Mouse (Mus musculus) frontal cortex, postnatal 25 days (tissue): ENCODE measurements at regions not wholly inside any gene's neighbourhood (a gene's known extent, or its start where the extent isn't known, plus 50 kb on each side); places are given as distances from the start of the nearest gene placed in this dataset.

Experiments
- DNase-seq, 2 experiments: peaks; one replicate each; pipeline ENCODE4 v3.0.0; 2022; ENCODE audit warnings: low spot score in 2 of 2

DNA sequence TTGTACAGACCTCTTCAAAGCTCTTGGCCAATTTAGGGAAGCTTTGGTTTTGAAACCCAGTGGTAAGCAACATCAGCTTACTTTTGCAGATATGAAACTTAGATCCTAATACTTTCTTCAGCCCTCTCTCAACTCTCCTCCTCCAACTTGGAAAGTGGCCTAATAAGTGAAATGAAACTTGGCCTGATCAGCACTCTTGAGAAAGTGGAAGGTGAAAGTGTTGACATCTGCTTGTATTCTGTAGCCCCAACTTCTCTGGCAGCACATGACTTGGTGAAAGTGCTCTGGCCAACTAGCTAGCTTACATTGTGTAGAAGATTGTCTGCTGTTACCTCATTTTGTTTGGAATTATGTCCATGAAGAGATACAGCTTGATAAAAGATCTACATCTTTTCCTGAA is 61.1 kb upstream of the Prdm1 start:
- no peak for DNase-seq

DNA sequence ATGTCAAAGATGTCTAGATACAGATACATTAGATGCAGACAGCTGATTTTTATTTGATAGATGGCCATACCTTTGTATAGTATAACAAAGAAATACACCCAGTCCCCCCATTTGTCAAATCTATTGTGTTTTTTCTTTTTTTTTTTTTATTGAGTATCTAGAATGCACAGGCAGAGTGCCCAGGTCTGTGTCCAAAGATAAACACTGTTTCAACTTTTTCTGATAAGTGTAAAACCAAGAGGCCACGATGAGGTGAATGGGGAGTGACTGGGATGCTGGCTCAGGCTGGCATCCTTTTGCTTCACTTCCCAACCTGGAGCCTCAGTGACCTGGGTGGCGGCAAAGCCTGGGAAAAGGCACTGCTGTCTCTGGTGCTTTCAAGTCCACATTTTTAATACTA is 54.4 kb upstream of the Prdm1 start:
- no peak for DNase-seq
